Mouse (Mus musculus) megakaryocyte, embryonic 14.5 days (primary cell): Measurements from ENCODE around the gene Mab21l2.

Source experiments
- FLI1 ChIP-seq: IDR thresholded peaks from 2 replicates; pipeline ENCODE4 v1.6.1; 2012; ENCODE audit warnings: low read length, inconsistent platforms, mixed read lengths
- GATA1 ChIP-seq: IDR thresholded peaks from 3 replicates; pipeline ENCODE4 v1.6.1; 2012; ENCODE audit warnings: mixed read lengths, low read length, inconsistent platforms, borderline replicate concordance

GRCm38 (mm10) chr3:86546471-86547250 lies 1.8 kb downstream of the Mab21l2 start:
- no peak for TF ChIP-seq GATA1
- no peak for TF ChIP-seq FLI1
